Mouse (Mus musculus) brown adipose tissue, adult 24 weeks (tissue): ENCODE measurements around the gene Cst6. TPM values are rescaled to one million over a fixed set of nuclear protein-coding genes. Genes with fewer than 3 reads are reported as not detected.
A peak's percentile ranks its signal among the peaks of the same experiment; 100 is the strongest.

Experiments
- H3K27ac ChIP-seq: fragments of 200-500 bp; replicated peaks from 2 replicates; pipeline ENCODE4 v1.5.1; 2012; ENCODE audit warnings: low read depth, mild to moderate bottlenecking, low read length
- H3K4me1 ChIP-seq: fragments of 200-500 bp; 2 replicates; pipeline ENCODE4 v1.6.1; 2012; ENCODE audit warnings: low read length, mixed read lengths; ENCODE audit not compliant: control insufficient read depth, insufficient read depth, insufficient read length
- H3K4me3 ChIP-seq: fragments of 200-500 bp; 2 replicates; pipeline ENCODE4 v1.5.1; 2012; ENCODE audit warnings: low read depth, mild to moderate bottlenecking, low read length, moderate library complexity; ENCODE audit not compliant: insufficient read depth
- polyA plus RNA-seq: library from polyadenylated mRNA; stranded (reverse); fragments of >200 nt; gene quantifications from 2 replicates; pipeline ENCODE4 v1.2.4, GENCODE M21; 2012; ENCODE audit not compliant: missing spikeins, insufficient read depth, insufficient read length

Cst6 gene
- polyA plus RNA-seq, 1 experiment, result 5.6 TPM

- Histone ChIP-seq H3K4me1 (peaks cover 20% of the 10 kb centered on the region), H3K27ac (peak within 1 kb of the TSS; percentile 94), H3K4me3 (peak within 1 kb of the TSS; percentile 85)
Measured at GRCm38 (mm10) chr19:5367053-5367359, 17.6 kb upstream of the Cst6 start, which contains the start of gene Banf1. Banf1 (minus strand) TSS chr19:5367168.

- peak within 1 kb of the TSS; percentile 94 for H3K27ac ChIP-seq
- H3K4me1 ChIP-seq, result peaks cover 20% of the 10 kb centered on the region
- peak within 1 kb of the TSS; percentile 85 for H3K4me3 ChIP-seq
Measured at GRCm38 (mm10) chr19:5366175-5367052, 17.0 kb upstream of the Cst6 start, which contains the start of gene Eif1ad. Eif1ad (plus strand) TSS chr19:5366741.

GRCm38 (mm10) chr19:5365751-5366150, 16.4 kb upstream of the Cst6 start:
- H3K27ac ChIP-seq, result peak overlapping the region; percentile 56
- H3K4me1 ChIP-seq, result peaks cover 20% of the 10 kb centered on the region
- H3K4me3 ChIP-seq, result peak overlapping the region; percentile 68

- Histone ChIP-seq H3K27ac (peak overlapping the region; percentile 51; the same call in 1 of the 2 replicates), H3K4me1 (peaks cover 20% of the 10 kb centered on the region), H3K4me3 (no peak overlapping the region)
Measured at GRCm38 (mm10) chr19:5364124-5364523, 14.8 kb upstream of the Cst6 start.

- H3K4me3 ChIP-seq, result no peak overlapping the region
- H3K27ac ChIP-seq, result no peak overlapping the region
- H3K4me1 ChIP-seq, result peaks cover 10% of the 10 kb centered on the region
Measured at GRCm38 (mm10) chr19:5362186-5362585, 12.8 kb upstream of the Cst6 start.

GRCm38 (mm10) chr19:5356080-5356479, 6.7 kb upstream of the Cst6 start:
- no peak overlapping the region for H3K27ac ChIP-seq
- no peaks in the 10 kb centered on the region for H3K4me1 ChIP-seq
- no peak overlapping the region for H3K4me3 ChIP-seq

- no peak overlapping the region for H3K4me3 ChIP-seq
Measured at GRCm38 (mm10) chr19:5353609-5354008, 4.2 kb upstream of the Cst6 start.

GRCm38 (mm10) chr19:5348526-5349501, 560 bp downstream of the Cst6 start:
- Histone ChIP-seq H3K4me1 (peaks cover 14% of the 10 kb centered on the region; the same call in 1 of the 2 replicates), H3K4me3 (peak overlapping the region; percentile 50), H3K27ac (no peak overlapping the region)

More at GRCm38 (mm10) chr19:5353609-5354008, 4.2 kb upstream of the Cst6 start:
- Histone ChIP-seq H3K27ac (no peak overlapping the region), H3K4me1 (no peaks in the 10 kb centered on the region)

GRCm38 (mm10) chr19:5348064-5348463, 1.3 kb downstream of the Cst6 start:
- H3K27ac ChIP-seq, result no peak overlapping the region
- H3K4me1 ChIP-seq, result peaks cover 14% of the 10 kb centered on the region; the same call in 1 of the 2 replicates
- H3K4me3 ChIP-seq, result no peak overlapping the region

- Histone ChIP-seq H3K4me1 (peaks cover 18% of the 10 kb centered on the region; the same call in 1 of the 2 replicates), H3K27ac (peak overlapping the region; percentile 72), H3K4me3 (no peak overlapping the region)
Measured at GRCm38 (mm10) chr19:5345297-5346131, 3.9 kb downstream of the Cst6 start.

GRCm38 (mm10) chr19:5341360-5341759, 8.0 kb downstream of the Cst6 start:
- Histone ChIP-seq H3K4me1 (peaks cover 15% of the 10 kb centered on the region; the same call in 1 of the 2 replicates), H3K4me3 (no peak overlapping the region), H3K27ac (peak overlapping the region; percentile 65)

GRCm38 (mm10) chr19:5337975-5338374, 11.4 kb downstream of the Cst6 start:
- H3K27ac ChIP-seq, result no peak overlapping the region
- H3K4me3 ChIP-seq, result no peak overlapping the region
- H3K4me1 ChIP-seq, result 0 out of 2 replicates have a peak, but pooled peaks cover 4% of the 10 kb centered on the region

GRCm38 (mm10) chr19:5335441-5335840, 13.9 kb downstream of the Cst6 start, which contains the start of gene Catsper1:
Catsper1 (plus strand) TSS chr19:5335741.
- Histone ChIP-seq H3K4me1 (no peaks in the 10 kb centered on the region), H3K27ac (no peak within 1 kb of the TSS), H3K4me3 (no peak within 1 kb of the TSS)

- no peak overlapping the region for H3K27ac ChIP-seq
Measured at GRCm38 (mm10) chr19:5334741-5335140, 14.6 kb downstream of the Cst6 start.

More at GRCm38 (mm10) chr19:5334741-5335140, 14.6 kb downstream of the Cst6 start:
- H3K4me3 ChIP-seq, result no peak overlapping the region
- no peaks in the 10 kb centered on the region for H3K4me1 ChIP-seq
